Mouse (Mus musculus) CH12.LX (cell line): ENCODE data around the gene Klhl3. TPM values are rescaled to one million over a fixed set of nuclear protein-coding genes. Genes with fewer than 3 reads are reported as not detected.

Experiments
- DNase-seq: peaks from one replicate; pipeline ENCODE4 v3.0.0-alpha.2; 2013; ENCODE audit errors: extremely low read depth
- H3K27ac ChIP-seq: 2 replicates; pipeline ENCODE4 v1.5.1; 2012; ENCODE audit warnings: low read depth, mild to moderate bottlenecking, control low read depth, moderate library complexity; ENCODE audit not compliant: insufficient read depth
- H3K27me3 ChIP-seq: replicated peaks from 2 replicates; pipeline ENCODE3; 2012; ENCODE audit warnings: inconsistent platforms
- H3K36me3 ChIP-seq, 2 experiments: replicated peaks in 1 of 2; 2 replicates each; pipeline versions ENCODE3 to v1.6.1; 2012; ENCODE audit warnings: inconsistent platforms in 1 of 2, low read length in 1 of 2, mild to moderate bottlenecking in 1 of 2, mixed read lengths in 1 of 2, moderate library complexity in 1 of 2; ENCODE audit not compliant: control insufficient read depth in 1 of 2, insufficient read depth in 1 of 2
- H3K4me1 ChIP-seq, 2 experiments: 2 replicates each; pipeline ENCODE4 v1.6.1; 2012; ENCODE audit warnings: inconsistent platforms in 1 of 2, moderate library complexity in 1 of 2; ENCODE audit not compliant: insufficient read depth in 2 of 2, control insufficient read depth in 1 of 2
- H3K4me2 ChIP-seq: 2 replicates; pipeline ENCODE4 v1.6.1; 2012; ENCODE audit warnings: low read depth, mild to moderate bottlenecking, control low read depth; ENCODE audit not compliant: poor library complexity, insufficient read depth, severe bottlenecking
- H3K4me3 ChIP-seq, 3 experiments: fragments of 150-350 bp in 1 of 3; sonication (generic) in 1 of 3; replicated peaks in 1 of 3; 2 replicates each; pipeline versions ENCODE3 to v1.5.1; 2011 to 2012; ENCODE audit warnings: low read depth in 2 of 3, low read length in 2 of 3, mild to moderate bottlenecking in 2 of 3, moderate library complexity in 2 of 3, control low read depth in 1 of 3, improper control_type of control experiment in 1 of 3, inconsistent platforms in 1 of 3, mixed read lengths in 1 of 3; ENCODE audit not compliant: poor library complexity in 1 of 3
- H3K79me2 ChIP-seq: replicated peaks from 2 replicates; pipeline ENCODE4 v1.6.1; 2012; ENCODE audit warnings: mild to moderate bottlenecking, moderate library complexity; ENCODE audit not compliant: control insufficient read depth, poor library complexity, insufficient read depth, severe bottlenecking; ENCODE audit errors: extremely low read depth
- H3K9ac ChIP-seq: 2 replicates; pipeline ENCODE4 v1.6.1; 2012; ENCODE audit warnings: low read depth, mild to moderate bottlenecking, control low read depth, moderate library complexity; ENCODE audit not compliant: insufficient read depth
- H3K9me3 ChIP-seq: replicated peaks from 2 replicates; pipeline ENCODE3; 2012; ENCODE audit warnings: low read length, inconsistent platforms, mixed read lengths
- BHLHE40 ChIP-seq: IDR thresholded peaks from 2 replicates; pipeline ENCODE4 v1.6.1; 2011; ENCODE audit warnings: mild to moderate bottlenecking, low read depth, low read length, improper control_type of control experiment
- CHD1 ChIP-seq: IDR thresholded peaks from 2 replicates; pipeline ENCODE4 v1.6.1; 2012; ENCODE audit warnings: low read depth, low read length, improper control_type of control experiment, inconsistent platforms
- CHD2 ChIP-seq: IDR thresholded peaks from 2 replicates; pipeline ENCODE4 v1.6.1; 2011; ENCODE audit warnings: low read length, improper control_type of control experiment
- CTCF ChIP-seq, 2 experiments: IDR thresholded peaks in 1 of 2; conservative IDR thresholded peaks in 1 of 2; 2 replicates each; pipeline ENCODE4 v1.5.1; 2011 to 2012; ENCODE audit warnings: low read depth in 2 of 2, low read length in 2 of 2, improper control_type of control experiment in 1 of 2, inconsistent platforms in 1 of 2, mild to moderate bottlenecking in 1 of 2, moderate library complexity in 1 of 2
- E2F4 ChIP-seq: IDR thresholded peaks from 2 replicates; pipeline ENCODE4 v1.6.1; 2011; ENCODE audit warnings: low read depth, low read length, improper control_type of control experiment; ENCODE audit not compliant: insufficient replicate concordance
- ELF1 ChIP-seq: IDR thresholded peaks from 2 replicates; pipeline ENCODE4 v1.6.1; 2014; ENCODE audit warnings: low read depth, mild to moderate bottlenecking, inconsistent platforms, low read length, improper control_type of control experiment
- EP300 ChIP-seq: IDR thresholded peaks from 2 replicates; pipeline ENCODE4 v1.6.1; 2011; ENCODE audit warnings: low read length, improper control_type of control experiment
- ETS1 ChIP-seq: conservative IDR thresholded peaks from 2 replicates; pipeline ENCODE4 v1.6.1; 2012; ENCODE audit warnings: low read depth, mild to moderate bottlenecking, inconsistent platforms, low read length, improper control_type of control experiment, moderate library complexity
- GABPA ChIP-seq: IDR thresholded peaks from 2 replicates; pipeline ENCODE4 v1.6.1; 2012; ENCODE audit warnings: low read depth, low read length, improper control_type of control experiment, inconsistent platforms; ENCODE audit not compliant: insufficient replicate concordance
- HCFC1 ChIP-seq: IDR thresholded peaks from 2 replicates; pipeline ENCODE4 v1.6.1; 2012; ENCODE audit warnings: low read depth, mild to moderate bottlenecking, inconsistent platforms, low read length, improper control_type of control experiment
- IRF4 ChIP-seq: IDR thresholded peaks from 2 replicates; pipeline ENCODE4 v1.6.1; 2014; ENCODE audit warnings: low read depth, mild to moderate bottlenecking, inconsistent platforms, low read length, improper control_type of control experiment
- JUN ChIP-seq: IDR thresholded peaks from 2 replicates; pipeline ENCODE4 v1.6.1; 2011; ENCODE audit warnings: low read depth, mild to moderate bottlenecking, low read length, improper control_type of control experiment, moderate library complexity; ENCODE audit not compliant: insufficient read depth
- JUND ChIP-seq: conservative IDR thresholded peaks from 2 replicates; pipeline ENCODE4 v1.6.1; 2011; ENCODE audit warnings: low read depth, low read length, improper control_type of control experiment
- KAT2A ChIP-seq: IDR thresholded peaks from 2 replicates; pipeline ENCODE4 v1.6.1; 2012; ENCODE audit warnings: low read length, improper control_type of control experiment, inconsistent platforms; ENCODE audit not compliant: insufficient replicate concordance
- MAFK ChIP-seq: IDR thresholded peaks from 2 replicates; pipeline ENCODE4 v1.6.1; 2011; ENCODE audit warnings: low read length, improper control_type of control experiment; ENCODE audit not compliant: insufficient replicate concordance
- MAX ChIP-seq: IDR thresholded peaks from 2 replicates; pipeline ENCODE4 v1.6.1; 2011; ENCODE audit warnings: low read length, improper control_type of control experiment
- MAZ ChIP-seq: IDR thresholded peaks from 2 replicates; pipeline ENCODE4 v1.6.1; 2012; ENCODE audit warnings: low read depth, mild to moderate bottlenecking, inconsistent platforms, low read length, improper control_type of control experiment, moderate library complexity
- MEF2A ChIP-seq: IDR thresholded peaks from 2 replicates; pipeline ENCODE4 v1.6.1; 2014; ENCODE audit warnings: low read depth, mild to moderate bottlenecking, inconsistent platforms, low read length, improper control_type of control experiment, borderline replicate concordance
- MXI1 ChIP-seq: IDR thresholded peaks from 2 replicates; pipeline ENCODE4 v1.6.1; 2011; ENCODE audit warnings: mild to moderate bottlenecking, low read depth, low read length, improper control_type of control experiment
- MYC ChIP-seq: IDR thresholded peaks from 2 replicates; pipeline ENCODE4 v1.6.1; 2011; ENCODE audit warnings: low read depth, mild to moderate bottlenecking, improper control_type of control experiment, low read length
- NELFE ChIP-seq: IDR thresholded peaks from 2 replicates; pipeline ENCODE4 v1.6.1; 2011; ENCODE audit warnings: low read depth, low read length, improper control_type of control experiment
- NRF1 ChIP-seq: IDR thresholded peaks from 2 replicates; pipeline ENCODE4 v1.6.1; 2014; ENCODE audit warnings: low read depth, mild to moderate bottlenecking, inconsistent platforms, low read length, improper control_type of control experiment, moderate library complexity
- PAX5 ChIP-seq: IDR thresholded peaks from 2 replicates; pipeline ENCODE4 v1.6.1; 2012; ENCODE audit warnings: low read length, inconsistent platforms, mixed read lengths
- POLR2A ChIP-seq: IDR thresholded peaks from 2 replicates; pipeline ENCODE4 v1.6.1; 2011; ENCODE audit warnings: low read depth, mild to moderate bottlenecking, improper control_type of control experiment, low read length
- POLR2AphosphoS2 ChIP-seq: IDR thresholded peaks from 2 replicates; pipeline ENCODE4 v1.6.1; 2011; ENCODE audit warnings: low read depth, low read length, improper control_type of control experiment
- RAD21 ChIP-seq: IDR thresholded peaks from 2 replicates; pipeline ENCODE4 v1.6.1; 2011; ENCODE audit warnings: low read depth, mild to moderate bottlenecking, low read length, improper control_type of control experiment, moderate library complexity
- RCOR1 ChIP-seq: conservative IDR thresholded peaks from 2 replicates; pipeline ENCODE4 v1.6.1; 2012; ENCODE audit warnings: low read depth, mild to moderate bottlenecking, inconsistent platforms, low read length, improper control_type of control experiment
- SIN3A ChIP-seq: IDR thresholded peaks from 2 replicates; pipeline ENCODE4 v1.6.1; 2012; ENCODE audit warnings: low read length, improper control_type of control experiment, inconsistent platforms
- SMC3 ChIP-seq: IDR thresholded peaks from 2 replicates; pipeline ENCODE4 v1.6.1; 2011; ENCODE audit warnings: low read depth, low read length, improper control_type of control experiment
- TBP ChIP-seq: conservative IDR thresholded peaks from 2 replicates; pipeline ENCODE4 v1.6.1; 2011; ENCODE audit warnings: low read depth, low read length, improper control_type of control experiment
- TCF12 ChIP-seq: IDR thresholded peaks from 2 replicates; pipeline ENCODE4 v1.6.1; 2014; ENCODE audit warnings: low read depth, mild to moderate bottlenecking, inconsistent platforms, low read length, improper control_type of control experiment
- UBTF ChIP-seq: IDR thresholded peaks from 2 replicates; pipeline ENCODE4 v1.6.1; 2012; ENCODE audit warnings: low read depth, mild to moderate bottlenecking, inconsistent platforms, low read length, improper control_type of control experiment, moderate library complexity
- USF1 ChIP-seq: IDR thresholded peaks from 2 replicates; pipeline ENCODE4 v1.6.1; 2014; ENCODE audit warnings: low read depth, mild to moderate bottlenecking, inconsistent platforms, low read length, improper control_type of control experiment
- USF2 ChIP-seq: conservative IDR thresholded peaks from 2 replicates; pipeline ENCODE4 v1.6.1; 2011; ENCODE audit warnings: low read depth, low read length, improper control_type of control experiment
- ZC3H11A ChIP-seq: IDR thresholded peaks from 2 replicates; pipeline ENCODE4 v1.6.1; 2012; ENCODE audit warnings: low read depth, mild to moderate bottlenecking, inconsistent platforms, low read length, improper control_type of control experiment
- ZMIZ1 ChIP-seq: IDR thresholded peaks from 2 replicates; pipeline ENCODE4 v1.6.1; 2012; ENCODE audit warnings: low read depth, mild to moderate bottlenecking, inconsistent platforms, low read length, improper control_type of control experiment
- ZNF384 ChIP-seq: IDR thresholded peaks from 2 replicates; pipeline ENCODE4 v1.6.1; 2012; ENCODE audit warnings: low read depth, low read length, improper control_type of control experiment, inconsistent platforms
- dilution Hi-C: fragments of 300-500 bp; cut with MboI; formaldehyde crosslinking; loops from 2 replicates; pipeline ENCODE4 v1.14.3; 2020; ENCODE audit warnings: low sequenced_read_pairs; ENCODE audit not compliant: extremely low pct_unique_long_range_greater_than_20kb, extremely low pct_ligation_motif_present
- in situ Hi-C: fragments of 300-500 bp; cut with MboI; formaldehyde crosslinking; loops from 3 replicates; pipeline ENCODE4 v1.14.3; 2019; ENCODE audit warnings: low sequenced_read_pairs, low pct_ligation_motif_present, low pct_unique_long_range_greater_than_20kb, mixed read lengths
- polyA plus RNA-seq: library from polyadenylated mRNA; unstranded; fragments of >175 nt; gene quantifications from 2 replicates; pipeline ENCODE4 v1.2.1, GENCODE M21; 2012; ENCODE audit warnings: low read depth; ENCODE audit not compliant: insufficient read length
- total RNA-seq, 2 experiments: library from RNA; depleted of rRNA; stranded (reverse); fragments of 300-350 nt in 1 of 2; fragments of >200 nt in 1 of 2; gene quantifications; 2 replicates each; pipeline ENCODE4 v1.2.3; 2012 to 2014

The Klhl3 gene
- total and polyA plus RNA-seq, 3 experiments = not detected

DNA sequence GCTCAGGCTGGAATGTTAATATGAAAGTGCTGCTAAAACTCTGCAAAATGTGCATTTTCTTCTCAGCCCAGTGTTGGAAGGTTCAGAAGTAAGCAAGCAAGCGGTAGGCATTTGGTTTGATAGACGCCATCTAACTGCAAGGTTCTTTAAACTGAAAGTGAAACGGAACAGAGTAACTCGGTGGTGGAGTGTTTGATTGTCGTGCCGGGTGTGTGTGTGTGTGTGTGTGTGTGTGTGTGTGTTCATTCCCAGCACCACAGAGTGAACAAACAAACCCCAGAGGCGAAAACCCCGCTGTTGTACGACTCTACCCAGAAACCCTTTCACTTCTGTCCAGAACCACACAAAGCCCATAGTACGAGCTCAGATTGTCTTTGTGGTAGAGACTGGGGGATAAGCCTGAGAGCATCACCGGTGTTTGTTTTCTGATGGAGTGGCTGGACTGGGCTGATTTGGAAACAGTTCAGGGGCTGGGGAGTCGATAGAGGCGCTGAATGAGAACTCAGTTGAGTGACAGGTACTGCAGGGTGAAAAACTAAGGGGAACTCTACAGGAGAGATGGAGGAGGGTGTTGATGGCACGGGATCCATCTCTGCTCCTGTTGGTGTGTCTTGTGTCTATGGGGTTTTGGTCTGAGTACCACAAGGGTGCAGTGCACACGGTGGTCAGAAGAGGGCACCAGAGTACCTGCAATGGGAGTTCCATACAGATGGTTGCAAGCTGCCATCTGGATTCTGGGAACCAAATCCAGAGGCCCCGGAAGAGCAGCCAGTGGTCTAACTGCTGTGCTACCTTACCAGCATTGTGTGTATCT is 44.9 kb upstream of the Klhl3 start:
- Histone ChIP-seq H3K4me3 (peak overlapping the region; percentile 81 to 99 (median 91)), H3K79me2 (peaks cover 5% of the 10 kb centered on the region; the same call in 1 of the 2 replicates), H3K4me2 (peak overlapping the region; percentile 81), H3K36me3 (peaks cover 24 to 36% of the 10 kb centered on the region in 2 experiments), H3K27me3 (no peaks in the 10 kb centered on the region), H3K4me1 (peaks cover 0 to 21% of the 10 kb centered on the region in 2 experiments; a peak in 2 of 4 replicates), H3K9ac (peak overlapping the region; percentile 62), H3K27ac (peak overlapping the region; percentile 49; the same call in 1 of the 2 replicates), H3K9me3 (peaks cover 17% of the 10 kb centered on the region)
- DNase-seq = peak; percentile 96
- dilution Hi-C loops (no loop called here), in situ Hi-C loops (loop anchor here (10.0 kb wide), 2 partner anchors 226 to 386 kb away; partner anchors contain the start of gene 2210016F16Rik)
- TF ChIP-seq MAFK = no peak
- 0 out of 2 replicates have a peak, but pooled peaks have one; percentile 56 for TF ChIP-seq RCOR1
- TF ChIP-seq CHD2 = no peak
- TF ChIP-seq E2F4 = no peak
- TF ChIP-seq BHLHE40 = peak; percentile 86
- peak; percentile 28; the same call in 1 of the 2 replicates for TF ChIP-seq EP300
- TF ChIP-seq GABPA = no peak
- TF ChIP-seq SIN3A = peak; percentile 89
- 0 out of 2 replicates have a peak, but pooled peaks have one; percentile 3 for TF ChIP-seq NRF1
- peak; percentile 69 for TF ChIP-seq SMC3
- peak; percentile 54; the same call in 1 of the 2 replicates for TF ChIP-seq TCF12
- peak; percentile 46; the same call in 1 of the 2 replicates for TF ChIP-seq MYC
- no peak for TF ChIP-seq PAX5
- TF ChIP-seq ELF1 = peak; percentile 49; the same call in 1 of the 2 replicates
- TF ChIP-seq CHD1 = peak; percentile 32; the same call in 1 of the 2 replicates
- TF ChIP-seq NELFE = peak; percentile 65
- 0 out of 2 replicates have a peak, but pooled peaks have one; percentile 9 for TF ChIP-seq JUND
- TF ChIP-seq POLR2AphosphoS2 = no peak
- peak; percentile 15; the same call in 1 of the 2 replicates for TF ChIP-seq ZC3H11A
- peak; percentile 70 for TF ChIP-seq MAX
- peak; percentile 88 to 97 for TF ChIP-seq CTCF (conservative IDR thresholded peaks at IDR 0.05 in 1 of 2, IDR thresholded peaks at IDR 0.05 in 1 of 2; ENCODE audit: low read depth in 2 of 2, low read length in 2 of 2)
- TF ChIP-seq USF1 = no peak
- TF ChIP-seq RAD21 = peak; percentile 89
- no peak for TF ChIP-seq POLR2A
- peak; percentile 40; the same call in 1 of the 2 replicates for TF ChIP-seq MAZ
- TF ChIP-seq ETS1 = peak; percentile 40; the same call in 1 of the 2 replicates
- TF ChIP-seq HCFC1 = no peak
- TF ChIP-seq ZMIZ1 = no peak
- TF ChIP-seq MXI1 = peak; percentile 78; the same call in 1 of the 2 replicates
- TF ChIP-seq MEF2A = 0 out of 2 replicates have a peak, but pooled peaks have one; percentile 42
- TF ChIP-seq UBTF = no peak
- TF ChIP-seq ZNF384 = no peak
- no peak for TF ChIP-seq TBP
- peak; percentile 42 for TF ChIP-seq IRF4
- no peak for TF ChIP-seq KAT2A
- TF ChIP-seq JUN = no peak
- no peak for TF ChIP-seq USF2
